Mouse (Mus musculus): ENCODE measurements around the gene Ppfia4. TPM values are rescaled to one million over a fixed set of nuclear protein-coding genes. Genes with fewer than 3 reads are reported as not detected.

The Ppfia4 gene
- polyA plus RNA-seq, 1 experiment: 35.8 TPM

GRCm38 (mm10) chr1:134341641-134342277 is 9.0 kb upstream of the Ppfia4 start:
- Histone ChIP-seq H3K4me3 (no peak overlapping the region), H3ac (ENCODE audit: control insufficient read depth, insufficient read length) (no peak overlapping the region), H3K36me3 (ENCODE audit: control insufficient read depth, insufficient read depth) (no peaks in the 10 kb centered on the region), H3K4me2 (ENCODE audit: low read depth) (peak overlapping the region; percentile 51), H3K79me2 (ENCODE audit: control insufficient read depth, insufficient read depth) (no peaks in the 10 kb centered on the region), H3K27me3 (ENCODE audit: control insufficient read depth, insufficient read depth, insufficient read length) (no peaks in the 10 kb centered on the region)
- TF ChIP-seq POLR2AphosphoS2 (IDR thresholded peaks at IDR 0.05; ENCODE audit: insufficient read length, low read depth) (peak; percentile 37), REST (IDR thresholded peaks at IDR 0.05; ENCODE audit: insufficient read depth, insufficient read length) (no peak)

GRCm38 (mm10) chr1:134339757-134340619 is 7.3 kb upstream of the Ppfia4 start:
- no peaks in the 10 kb centered on the region for H3K36me3 ChIP-seq (ENCODE audit: control insufficient read depth, insufficient read depth)
- no peak overlapping the region for H3K4me2 ChIP-seq (ENCODE audit: low read depth)
- H3K79me2 ChIP-seq (ENCODE audit: control insufficient read depth, insufficient read depth): no peaks in the 10 kb centered on the region
- H3K27me3 ChIP-seq (ENCODE audit: control insufficient read depth, insufficient read depth, insufficient read length): no peaks in the 10 kb centered on the region
- TF ChIP-seq MYOD1 (IDR thresholded peaks at IDR 0.05; ENCODE audit: control insufficient read depth in 1 of 3, insufficient read length in 2 of 3, low read depth in 2 of 3) (no peak), CEBPB (IDR thresholded peaks at IDR 0.05; ENCODE audit: insufficient read depth, poor library complexity, severe bottlenecking) (no peak), MAX (IDR thresholded peaks at IDR 0.05; ENCODE audit: low read depth) (no peak), USF1 (IDR thresholded peaks at IDR 0.05; ENCODE audit: low read depth) (no peak), MYOG (IDR thresholded peaks at IDR 0.05; ENCODE audit: control insufficient read depth in 1 of 3, insufficient read depth in 1 of 3, insufficient read length in 2 of 3, low read depth in 2 of 3) (no peak), TCF12 (IDR thresholded peaks at IDR 0.05; ENCODE audit: insufficient read depth, poor library complexity, severe bottlenecking) (no peak), TCF3 (IDR thresholded peaks at IDR 0.05; ENCODE audit: insufficient read length, low read depth) (no peak), E2F4 (IDR thresholded peaks at IDR 0.05; ENCODE audit: insufficient read depth) (no peak), REST (IDR thresholded peaks at IDR 0.05; ENCODE audit: insufficient read depth, insufficient read length) (no peak), POLR2AphosphoS2 (IDR thresholded peaks at IDR 0.05; ENCODE audit: insufficient read length, low read depth) (no peak), SRF (IDR thresholded peaks at IDR 0.05; ENCODE audit: control insufficient read depth, insufficient read length, low read depth) (no peak), POLR2A (IDR thresholded peaks at IDR 0.05; ENCODE audit: insufficient read length, low read depth) (no peak)
- H3K4me3 ChIP-seq: no peak overlapping the region
- no peak overlapping the region for H3ac ChIP-seq (ENCODE audit: control insufficient read depth, insufficient read length)

GRCm38 (mm10) chr1:134339162-134339561 is 6.4 kb upstream of the Ppfia4 start:
- TF ChIP-seq SRF (IDR thresholded peaks at IDR 0.05; ENCODE audit: control insufficient read depth, insufficient read length, low read depth) (peak; percentile 28), MYOD1 (IDR thresholded peaks at IDR 0.05; ENCODE audit: control insufficient read depth in 1 of 3, insufficient read length in 2 of 3, low read depth in 2 of 3) (peak; percentile 38 to 92 (median 85)), MYOG (IDR thresholded peaks at IDR 0.05; ENCODE audit: control insufficient read depth in 1 of 3, insufficient read depth in 1 of 3, insufficient read length in 2 of 3, low read depth in 2 of 3) (peak; percentile 50 to 89 (median 83)), USF1 (IDR thresholded peaks at IDR 0.05; ENCODE audit: low read depth) (no peak), POLR2A (IDR thresholded peaks at IDR 0.05; ENCODE audit: insufficient read length, low read depth) (no peak), POLR2AphosphoS2 (IDR thresholded peaks at IDR 0.05; ENCODE audit: insufficient read length, low read depth) (no peak), REST (IDR thresholded peaks at IDR 0.05; ENCODE audit: insufficient read depth, insufficient read length) (no peak), TCF3 (IDR thresholded peaks at IDR 0.05; ENCODE audit: insufficient read length, low read depth) (peak; percentile 21), E2F4 (IDR thresholded peaks at IDR 0.05; ENCODE audit: insufficient read depth) (no peak), MAX (IDR thresholded peaks at IDR 0.05; ENCODE audit: low read depth) (no peak), TCF12 (IDR thresholded peaks at IDR 0.05; ENCODE audit: insufficient read depth, poor library complexity, severe bottlenecking) (peak; percentile 51)
- Histone ChIP-seq H3K4me2 (ENCODE audit: low read depth) (no peak overlapping the region), H3ac (ENCODE audit: control insufficient read depth, insufficient read length) (no peak overlapping the region), H3K4me3 (no peak overlapping the region), H3K79me2 (ENCODE audit: control insufficient read depth, insufficient read depth) (no peaks in the 10 kb centered on the region), H3K36me3 (ENCODE audit: control insufficient read depth, insufficient read depth) (no peaks in the 10 kb centered on the region), H3K27me3 (ENCODE audit: control insufficient read depth, insufficient read depth, insufficient read length) (no peaks in the 10 kb centered on the region)

GRCm38 (mm10) chr1:134336958-134337710 is 4.4 kb upstream of the Ppfia4 start:
- TF ChIP-seq POLR2A (IDR thresholded peaks at IDR 0.05; ENCODE audit: insufficient read length, low read depth): no peak
- TF ChIP-seq TCF12 (IDR thresholded peaks at IDR 0.05; ENCODE audit: insufficient read depth, poor library complexity, severe bottlenecking): no peak
- no peak for TF ChIP-seq USF1 (IDR thresholded peaks at IDR 0.05; ENCODE audit: low read depth)
- no peak for TF ChIP-seq TCF3 (IDR thresholded peaks at IDR 0.05; ENCODE audit: insufficient read length, low read depth)
- no peak for TF ChIP-seq REST (IDR thresholded peaks at IDR 0.05; ENCODE audit: insufficient read depth, insufficient read length)
- TF ChIP-seq SRF (IDR thresholded peaks at IDR 0.05; ENCODE audit: control insufficient read depth, insufficient read length, low read depth): no peak
- no peak for TF ChIP-seq MAX (IDR thresholded peaks at IDR 0.05; ENCODE audit: low read depth)
- no peak for TF ChIP-seq MYOD1 (IDR thresholded peaks at IDR 0.05; ENCODE audit: control insufficient read depth in 1 of 3, insufficient read length in 2 of 3, low read depth in 2 of 3)
- no peak for TF ChIP-seq E2F4 (IDR thresholded peaks at IDR 0.05; ENCODE audit: insufficient read depth)
- no peak for TF ChIP-seq MYOG (IDR thresholded peaks at IDR 0.05; ENCODE audit: control insufficient read depth in 1 of 3, insufficient read depth in 1 of 3, insufficient read length in 2 of 3, low read depth in 2 of 3)
- TF ChIP-seq CEBPB (IDR thresholded peaks at IDR 0.05; ENCODE audit: insufficient read depth, poor library complexity, severe bottlenecking): no peak
- TF ChIP-seq POLR2AphosphoS2 (IDR thresholded peaks at IDR 0.05; ENCODE audit: insufficient read length, low read depth): no peak
- Histone ChIP-seq H3K4me2 (ENCODE audit: low read depth) (no peak overlapping the region), H3K27me3 (ENCODE audit: control insufficient read depth, insufficient read depth, insufficient read length) (no peaks in the 10 kb centered on the region), H3K4me3 (no peak overlapping the region), H3K79me2 (ENCODE audit: control insufficient read depth, insufficient read depth) (no peaks in the 10 kb centered on the region), H3K36me3 (ENCODE audit: control insufficient read depth, insufficient read depth) (no peaks in the 10 kb centered on the region), H3ac (ENCODE audit: control insufficient read depth, insufficient read length) (no peak overlapping the region)
